ENCODE assay signal across 8 mouse cellular contexts in genomic region chr9:49961965-49962364, GRCm38 (mm10).
DNase-seq lines count a peak whose midpoint lies in the region; ATAC-seq lines count a peak whose summit lies in the region.

No protein-coding gene starts in this region.

- H3K4me2 ChIP-seq in hindbrain, embryonic 14.5 days (replicated peaks) = no peak overlapping the region
- H3K4me2 ChIP-seq in midbrain, embryonic 14.5 days (ENCODE audit: low read length) = no peak overlapping the region

- ATAC-seq in hindbrain, embryonic 14.5 days (ENCODE audit: low FRiP score) = no peak
- ATAC-seq in midbrain, embryonic 14.5 days (ENCODE audit: low FRiP score, low TSS enrichment) = no peak
- no peak for ATAC-seq in megakaryocyte-erythroid progenitor cell, adult 5-6 weeks (replicated peaks; ENCODE audit: low FRiP score, low TSS enrichment, poor library complexity, severe bottlenecking)
- ATAC-seq in granulocyte monocyte progenitor cell, adult 5-6 weeks (replicated peaks; ENCODE audit: poor library complexity, severe bottlenecking) = no peak

- peak; percentile 18 for DNase-seq in layer of hippocampus, adult 9-11 months
- DNase-seq in layer of hippocampus, adult 8-10 months (ENCODE audit: low spot score in 2 of 2) = no peak
- DNase-seq in adrenal gland, adult 2 months = peak; percentile 61
- DNase-seq in hindbrain, embryonic 14.5 days (ENCODE audit: low spot score) = peak; percentile 63
- DNase-seq in midbrain, embryonic 14.5 days = peak; percentile 70
- no peak for DNase-seq in spleen, postnatal 36 days (ENCODE audit: low spot score in 2 of 2)

- 16% methylated on average over 3 of the region's 3 CpGs for WGBS in hindbrain, embryonic 14.5 days
- 23% methylated on average over 3 of the region's 3 CpGs for WGBS in midbrain, embryonic 14.5 days

- H3K9ac ChIP-seq in hindbrain, embryonic 14.5 days = no peak overlapping the region
- H3K9ac ChIP-seq in midbrain, embryonic 14.5 days (replicated peaks; ENCODE audit: low read length) = no peak overlapping the region

- H3K27me3 ChIP-seq in hindbrain, embryonic 14.5 days (ENCODE audit: control insufficient read depth, insufficient read depth, low read length) = no peaks in the 10 kb centered on the region
- H3K27me3 ChIP-seq in midbrain, embryonic 14.5 days (ENCODE audit: control insufficient read depth, insufficient read depth, low read length) = no peaks in the 10 kb centered on the region

- no peaks in the 10 kb centered on the region for H3K36me3 ChIP-seq in hindbrain, embryonic 14.5 days (replicated peaks; ENCODE audit: control insufficient read depth, insufficient read depth)
- H3K36me3 ChIP-seq in midbrain, embryonic 14.5 days (ENCODE audit: control insufficient read depth, insufficient read depth, low read length) = no peaks in the 10 kb centered on the region

- H3K4me3 ChIP-seq in hindbrain, embryonic 14.5 days (replicated peaks; ENCODE audit: low read length) = no peak overlapping the region
- H3K4me3 ChIP-seq in midbrain, embryonic 14.5 days (replicated peaks; ENCODE audit: low read depth, low read length) = no peak overlapping the region

- peaks cover 32% of the 10 kb centered on the region for H3K4me1 ChIP-seq in hindbrain, embryonic 14.5 days (replicated peaks; ENCODE audit: control insufficient read depth, insufficient read depth, low read length)
- peaks cover 20% of the 10 kb centered on the region for H3K4me1 ChIP-seq in midbrain, embryonic 14.5 days (ENCODE audit: control insufficient read depth, insufficient read depth, low read length)

- no peak overlapping the region for H3K27ac ChIP-seq in hindbrain, embryonic 14.5 days
- no peak overlapping the region for H3K27ac ChIP-seq in midbrain, embryonic 14.5 days (replicated peaks; ENCODE audit: low read depth, low read length)

- no peaks in the 10 kb centered on the region for H3K9me3 ChIP-seq in hindbrain, embryonic 14.5 days (ENCODE audit: control insufficient read depth, low read length)
- H3K9me3 ChIP-seq in midbrain, embryonic 14.5 days (ENCODE audit: control insufficient read depth, low read length) = no peaks in the 10 kb centered on the region

Comparison
In these comparisons a context has a peak if more than half of its experiments do, and no peak if none do; other contexts are left out.
1. DNase-seq: peak in layer of hippocampus, adult 9-11 months (single experiment), adrenal gland, adult 2 months (single experiment), hindbrain, embryonic 14.5 days (single experiment) and midbrain, embryonic 14.5 days (single experiment); none in layer of hippocampus, adult 8-10 months (0 of 2) and spleen, postnatal 36 days (0 of 2).